Mouse (Mus musculus) bone marrow, adult 2 months (tissue): Measurements from ENCODE around the gene Dpp4.

ENCODE experiments used
- CTCF ChIP-seq: fragments of 200-500 bp; IDR thresholded peaks from 2 replicates; pipeline ENCODE4 v1.5.1; 2011; ENCODE audit warnings: low read length, control low read depth; ENCODE audit not compliant: control insufficient read depth, insufficient read depth
- POLR2A ChIP-seq: fragments of 200-500 bp; IDR thresholded peaks from 2 replicates; pipeline ENCODE4 v1.6.1; 2011; ENCODE audit warnings: low read depth, mild to moderate bottlenecking, control low read depth, low read length, borderline replicate concordance; ENCODE audit not compliant: control insufficient read depth

- TF ChIP-seq CTCF (no peak), POLR2A (peak; percentile 34; the same call in 1 of the 2 replicates)
Measured at GRCm38 (mm10) chr2:62440802-62441544, 28.9 kb upstream of the Dpp4 start.
